21 mouse cellular contexts compared by ENCODE assay signal in genomic region chr8:74315382-74315781, GRCm38 (mm10).
"Had no signal": no experiment of that assay in that cellular context is flagged by ENCODE, and none has a peak within 500 bp of the region (broad histone marks: within the 10 kb centered on the region; RNA-seq: fewer than 3 reads in every experiment).

No protein-coding gene starts in this region.

- DNase-seq: gastrocnemius, postnatal 14 days; gastrocnemius, postnatal 36 days; heart, adult 11 months; heart, adult 2 months; heart, postnatal 14 days; heart, postnatal 36 days; kidney, adult 18-20 months; kidney, adult 8-10 months; kidney, postnatal 14 days; kidney, postnatal 36 days; left cerebral cortex, postnatal 4 days had no signal

- H3K9me3 ChIP-seq: hindbrain, embryonic 13.5 days; hindbrain, embryonic 15.5 days; limb, embryonic 13.5 days; limb, embryonic 15.5 days; liver, embryonic 12.5 days had no signal

- H3K4me2 ChIP-seq: heart, embryonic 11.5 days; hindbrain, embryonic 13.5 days; hindbrain, embryonic 15.5 days; limb, embryonic 13.5 days; limb, embryonic 15.5 days; liver, embryonic 12.5 days had no signal

- ATAC-seq: hindbrain, postnatal 0 days; liver, embryonic 12.5 days had no signal

- H3K27ac ChIP-seq: heart, adult 2 months; hindbrain, embryonic 13.5 days; hindbrain, embryonic 15.5 days; hindbrain, postnatal 0 days; kidney, postnatal 0 days; layer of hippocampus, adult 2 months; limb, embryonic 13.5 days; limb, embryonic 15.5 days; liver, embryonic 12.5 days; liver, embryonic 14.5 days had no signal

- H3K9ac ChIP-seq: hindbrain, embryonic 13.5 days; hindbrain, embryonic 15.5 days; limb, embryonic 13.5 days; limb, embryonic 15.5 days; liver, embryonic 12.5 days; liver, embryonic 14.5 days had no signal

- H3K36me3 ChIP-seq: hindbrain, embryonic 13.5 days; hindbrain, embryonic 15.5 days; limb, embryonic 13.5 days; limb, embryonic 15.5 days; liver, embryonic 12.5 days had no signal

- H3K4me3 ChIP-seq: heart, adult 2 months; hindbrain, embryonic 13.5 days; hindbrain, embryonic 15.5 days; layer of hippocampus, adult 2 months; limb, embryonic 13.5 days; limb, embryonic 15.5 days; liver, embryonic 12.5 days had no signal

- H3K27me3 ChIP-seq: hindbrain, embryonic 13.5 days; hindbrain, embryonic 15.5 days; limb, embryonic 13.5 days; limb, embryonic 15.5 days; liver, embryonic 12.5 days had no signal

- H3K4me1 ChIP-seq: hindbrain, embryonic 13.5 days; hindbrain, embryonic 15.5 days; limb, embryonic 13.5 days; limb, embryonic 15.5 days; liver, embryonic 12.5 days had no signal
